Mouse (Mus musculus) retina, adult 2 months (tissue): ENCODE measurements around the gene 4930563M21Rik.
"Not testable (repeated sequence)": the region's sequence is repeated elsewhere in the genome, so short reads cannot be mapped to it uniquely, and the experiment has no call there.

Experiments used
- DNase-seq: peaks from one replicate; pipeline ENCODE4 v3.0.0-alpha.2; 2012; ENCODE audit warnings: low read depth, low spot score

The 4930563M21Rik gene

GRCm38 (mm10) chr9:56010450-56010849 lies at the start of gene 4930563M21Rik:
4930563M21Rik (minus strand) TSS chr9:56010550.
- DNase-seq = no peak

- DNase-seq = no peak
These were observed 45.8 kb upstream of the 4930563M21Rik start for GRCm38 (mm10) chr9:56056147-56056546.

- no peak for DNase-seq
These were observed 43.4 kb upstream of the 4930563M21Rik start for GRCm38 (mm10) chr9:56053796-56054195.

- DNase-seq = no peak
These were observed 31.9 kb upstream of the 4930563M21Rik start for GRCm38 (mm10) chr9:56042181-56042621.

- peak; percentile 79 for DNase-seq
These were observed 31.2 kb upstream of the 4930563M21Rik start, which contains the start of gene Rcn2 for GRCm38 (mm10) chr9:56041372-56042180. Rcn2 (plus strand) TSS chr9:56041845.

- no peak for DNase-seq
These were observed 21.9 kb upstream of the 4930563M21Rik start for GRCm38 (mm10) chr9:56032219-56032618.

GRCm38 (mm10) chr9:56027292-56027691 lies 16.9 kb upstream of the 4930563M21Rik start:
- DNase-seq = no peak

GRCm38 (mm10) chr9:56024772-56025171 lies 14.4 kb upstream of the 4930563M21Rik start:
- DNase-seq = no peak

- DNase-seq = not testable (repeated sequence)
These were observed 5.7 kb downstream of the 4930563M21Rik start for GRCm38 (mm10) chr9:56004679-56005078.

GRCm38 (mm10) chr9:55946819-55947218 lies 63.5 kb downstream of the 4930563M21Rik start:
- DNase-seq = no peak

- DNase-seq = no peak
These were observed 69.0 kb downstream of the 4930563M21Rik start for GRCm38 (mm10) chr9:55941356-55941755.

GRCm38 (mm10) chr9:55938618-55938985 lies 71.7 kb downstream of the 4930563M21Rik start:
- DNase-seq = no peak

GRCm38 (mm10) chr9:55937664-55938617 lies 72.4 kb downstream of the 4930563M21Rik start, which contains the start of gene Scaper:
Scaper (minus strand) TSS chr9:55938119.
- DNase-seq = peak; percentile 79

- DNase-seq = no peak
These were observed 73.1 kb downstream of the 4930563M21Rik start for GRCm38 (mm10) chr9:55937224-55937663.

- no peak for DNase-seq
These were observed 77.9 kb downstream of the 4930563M21Rik start for GRCm38 (mm10) chr9:55932482-55932881.

GRCm38 (mm10) chr9:55918579-55918978 lies 91.8 kb downstream of the 4930563M21Rik start:
- DNase-seq = peak; percentile 26

- no peak for DNase-seq
These were observed 93.6 kb downstream of the 4930563M21Rik start for GRCm38 (mm10) chr9:55916751-55917150.
